Mouse (Mus musculus) limb, embryonic 11.5 days (tissue): Measurements from ENCODE around the gene Pcnp. TPM values are rescaled to one million over a fixed set of nuclear protein-coding genes. Genes with fewer than 3 reads are reported as not detected.
"Not testable (repeated sequence)": the region's sequence is repeated elsewhere in the genome, so short reads cannot be mapped to it uniquely, and the experiment has no call there.

ENCODE experiments used
- ATAC-seq: fragments of 200-750 bp; cut with Nextera tagmentation; 2 replicates; pipeline ENCODE4 v1.8.0; 2017; ENCODE audit warnings: low read depth; ENCODE audit not compliant: insufficient number of reproducible peaks, low FRiP score, low TSS enrichment
- DNase-seq: peaks from one replicate; pipeline ENCODE4 v3.0.0-alpha.2; 2015; ENCODE audit warnings: low spot score
- H3K27ac ChIP-seq: fragments of 300-500 bp; sonication (generic); replicated peaks from 2 replicates; pipeline ENCODE4 v1.5.1; 2014; ENCODE audit warnings: low read depth, mild to moderate bottlenecking, low read length
- H3K27me3 ChIP-seq: fragments of 300-500 bp; sonication (generic); 2 replicates; pipeline ENCODE4 v1.6.1; 2014; ENCODE audit warnings: mild to moderate bottlenecking, low read length, mixed read lengths; ENCODE audit not compliant: control insufficient read depth, insufficient read depth
- H3K36me3 ChIP-seq: fragments of 300-500 bp; sonication (generic); 2 replicates; pipeline ENCODE4 v1.6.1; 2014; ENCODE audit warnings: mild to moderate bottlenecking, low read length, moderate library complexity, mixed read lengths; ENCODE audit not compliant: control insufficient read depth, insufficient read depth
- H3K4me1 ChIP-seq: fragments of 300-500 bp; sonication (generic); 2 replicates; pipeline ENCODE4 v1.6.1; 2014; ENCODE audit warnings: low read length, mixed read lengths; ENCODE audit not compliant: control insufficient read depth, insufficient read depth
- H3K4me2 ChIP-seq: fragments of 300-500 bp; sonication (generic); 2 replicates; pipeline ENCODE4 v1.6.1; 2014; ENCODE audit warnings: low read depth, mild to moderate bottlenecking, moderate library complexity; ENCODE audit not compliant: severe bottlenecking
- H3K4me3 ChIP-seq: fragments of 300-500 bp; sonication (generic); 2 replicates; pipeline ENCODE4 v1.5.1; 2014; ENCODE audit warnings: low read depth, low read length
- H3K9ac ChIP-seq: fragments of 300-500 bp; sonication (generic); 2 replicates; pipeline ENCODE4 v1.6.1; 2014; ENCODE audit warnings: mild to moderate bottlenecking, low read length
- H3K9me3 ChIP-seq: fragments of 300-500 bp; sonication (generic); 2 replicates; pipeline ENCODE4 v1.6.1; 2016; ENCODE audit warnings: low read length; ENCODE audit not compliant: control insufficient read depth
- WGBS: fragments of 180-500 bp; shearing (Covaris S2); extraction: QIAGEN DNeasy Blood & Tissue Kit; methylation state at CpG from one replicate; pipeline ENCODE4 v1.1.7; 2014; 5-methylcytosine and 5-hydroxymethylcytosine counted together
- polyA plus RNA-seq: library from polyadenylated mRNA; unstranded; fragments of >200 nt; fragmentation: Nextera tagmentation; extraction: Ambion mirVana; gene quantifications from 2 replicates; pipeline ENCODE4 v1.2.1, GENCODE M21; 2014

The Pcnp gene
- polyA plus RNA-seq, 1 experiment from 2014 or later = 308 TPM

DNA sequence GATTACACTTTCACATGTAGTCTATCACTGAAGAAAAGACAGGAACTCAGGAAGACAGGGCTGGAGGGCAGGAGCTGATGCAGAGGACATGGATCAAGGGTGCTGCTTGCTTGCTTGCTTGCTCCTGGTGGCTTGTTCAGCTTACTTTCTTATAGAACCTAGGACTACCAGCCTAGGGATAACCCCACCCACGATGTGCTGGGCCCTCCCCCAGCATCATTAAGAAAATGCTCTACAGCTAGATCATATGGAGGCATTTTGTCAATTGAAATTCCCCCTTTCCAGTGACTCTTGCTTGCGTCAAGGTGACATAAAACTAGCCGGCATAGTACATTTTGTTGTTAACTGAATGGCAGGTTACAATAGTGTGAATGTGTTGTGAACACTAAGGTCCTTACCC lies 26.4 kb upstream of the Pcnp start:
- H3K27ac ChIP-seq = no peak overlapping the region
- no peak for ATAC-seq
- no peaks in the 10 kb centered on the region for H3K9me3 ChIP-seq

GRCm38 (mm10) chr16:56048038-56048437 lies 18.5 kb upstream of the Pcnp start, which contains the start of gene Senp7:
Gene Senp7, plus strand, starts transcription at chr16:56048338.
- not testable (repeated sequence) for H3K9ac ChIP-seq, H3K36me3 ChIP-seq, H3K27ac ChIP-seq, DNase-seq, H3K4me3 ChIP-seq, H3K9me3 ChIP-seq, H3K4me1 ChIP-seq, ATAC-seq, H3K27me3 ChIP-seq, H3K4me2 ChIP-seq
- no CpG with 5 or more reads among the region's 4 CpGs for WGBS

More for the DNA sequence above, 26.4 kb upstream of the Pcnp start:
- no peak overlapping the region for H3K9ac ChIP-seq
- H3K4me3 ChIP-seq = no peak overlapping the region
- DNase-seq = no peak
- H3K36me3 ChIP-seq = no peaks in the 10 kb centered on the region
- 78% methylated on average over 3 of the region's 3 CpGs for WGBS
- H3K27me3 ChIP-seq = no peaks in the 10 kb centered on the region
- H3K4me1 ChIP-seq = no peaks in the 10 kb centered on the region
- no peak overlapping the region for H3K4me2 ChIP-seq

GRCm38 (mm10) chr16:56038090-56038489 lies 8.6 kb upstream of the Pcnp start:
- Histone ChIP-seq H3K9ac (peak overlapping the region; percentile 85), H3K4me3 (peak overlapping the region; percentile 82), H3K4me1 (peaks cover 4% of the 10 kb centered on the region; the same call in 1 of the 2 replicates), H3K27ac (peak overlapping the region; percentile 75), H3K27me3 (no peaks in the 10 kb centered on the region), H3K4me2 (peak overlapping the region; percentile 43), H3K36me3 (peaks cover 2% of the 10 kb centered on the region; the same call in 1 of the 2 replicates), H3K9me3 (no peaks in the 10 kb centered on the region)
- ATAC-seq (peak; percentile 22), DNase-seq (no peak)
- 30% methylated on average over 8 of the region's 8 CpGs for WGBS

- H3K36me3 ChIP-seq = peaks cover 5% of the 10 kb centered on the region
- peak within 1 kb of the TSS; percentile 82 for H3K4me3 ChIP-seq
- no peaks in the 10 kb centered on the region for H3K27me3 ChIP-seq
- peaks cover 4% of the 10 kb centered on the region; the same call in 1 of the 2 replicates for H3K4me1 ChIP-seq
- no peaks in the 10 kb centered on the region for H3K9me3 ChIP-seq
- ATAC-seq (peak; percentile 99), DNase-seq (peak; percentile 96)
- H3K4me2 ChIP-seq = peak within 1 kb of the TSS; percentile 62
- H3K27ac ChIP-seq = peak within 1 kb of the TSS; percentile 75
- WGBS = under 1% methylated on average over 63 of the region's 63 CpGs
- H3K9ac ChIP-seq = peak within 1 kb of the TSS; percentile 85
Observed at GRCm38 (mm10) chr16:56037138-56038010, 7.8 kb upstream of the Pcnp start, which contains the start of gene Trmt10c. Gene Trmt10c, minus strand, starts transcription at chr16:56037819.

DNA sequence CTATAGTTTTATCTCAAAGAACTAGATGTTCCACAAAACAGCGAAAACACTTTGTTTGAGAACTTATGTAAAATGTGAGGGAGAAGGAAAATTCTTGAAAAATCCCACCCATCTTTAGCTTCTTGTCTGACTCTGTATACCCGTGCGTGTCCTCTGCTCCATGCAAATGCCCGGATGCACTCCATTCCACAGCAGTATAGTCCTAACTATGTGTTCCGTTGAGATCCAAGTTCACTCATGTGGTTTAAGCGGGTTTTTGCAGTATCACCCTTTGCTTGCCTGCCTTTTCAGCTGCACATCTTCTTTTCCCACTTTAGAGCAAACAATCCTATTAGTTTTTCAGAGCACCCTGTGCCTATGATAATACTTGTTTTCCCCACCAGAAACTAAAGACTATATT lies 7.0 kb upstream of the Pcnp start:
- no peak overlapping the region for H3K27ac ChIP-seq
- ATAC-seq = no peak
- peak overlapping the region; percentile 62 for H3K4me2 ChIP-seq
- H3K9ac ChIP-seq = peak overlapping the region; percentile 3; the same call in 1 of the 2 replicates
- peaks cover 4% of the 10 kb centered on the region; the same call in 1 of the 2 replicates for H3K4me1 ChIP-seq
- DNase-seq = no peak
- H3K27me3 ChIP-seq = no peaks in the 10 kb centered on the region
- no peaks in the 10 kb centered on the region for H3K9me3 ChIP-seq
- H3K4me3 ChIP-seq = peak overlapping the region; percentile 82
- H3K36me3 ChIP-seq = peaks cover 5% of the 10 kb centered on the region
- 61% methylated on average over 6 of the region's 6 CpGs for WGBS

DNA sequence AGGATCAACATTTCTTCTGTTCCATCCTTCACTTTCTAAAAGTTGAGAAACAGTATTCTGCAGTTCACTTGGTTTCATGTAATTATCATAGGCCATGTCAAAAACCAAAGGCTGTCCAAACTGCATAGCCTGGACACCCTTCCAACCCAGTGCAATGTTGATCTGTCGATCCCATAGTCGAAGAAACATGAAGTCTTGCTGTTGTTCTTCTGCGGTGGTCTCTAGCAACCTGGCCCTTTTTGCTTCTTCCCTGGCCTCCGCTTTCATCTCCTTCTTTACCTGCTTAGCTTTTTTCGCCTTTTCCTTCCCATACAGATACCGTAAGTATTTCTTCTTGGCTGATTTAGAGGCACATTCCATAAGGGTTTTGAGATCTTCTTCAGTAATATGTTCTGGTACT lies 5.0 kb upstream of the Pcnp start:
- H3K27ac ChIP-seq = no peak overlapping the region
- no peak for ATAC-seq

GRCm38 (mm10) chr16:56028722-56029551 lies 602 bp downstream of the Pcnp start:
- DNase-seq (no peak), ATAC-seq (peak; percentile 78)
- Histone ChIP-seq H3K4me1 (peaks cover 7% of the 10 kb centered on the region), H3K4me3 (peak overlapping the region; percentile 98), H3K27me3 (no peaks in the 10 kb centered on the region), H3K27ac (peak overlapping the region; percentile 51), H3K36me3 (peaks cover 6% of the 10 kb centered on the region), H3K4me2 (peak overlapping the region; percentile 54), H3K9ac (peak overlapping the region; percentile 94), H3K9me3 (no peaks in the 10 kb centered on the region)
- WGBS = under 1% methylated on average over 57 of the region's 62 CpGs

More for the DNA sequence above, 5.0 kb upstream of the Pcnp start:
- Histone ChIP-seq H3K4me3 (no peak overlapping the region), H3K9me3 (no peaks in the 10 kb centered on the region), H3K4me1 (peaks cover 4% of the 10 kb centered on the region; the same call in 1 of the 2 replicates), H3K36me3 (peaks cover 5% of the 10 kb centered on the region), H3K9ac (no peak overlapping the region), H3K4me2 (no peak overlapping the region), H3K27me3 (no peaks in the 10 kb centered on the region)
- no peak for DNase-seq
- WGBS = 97% methylated on average over 6 of the region's 6 CpGs
